ENCODE assay signal across 24 mouse cellular contexts in the genomic region with DNA sequence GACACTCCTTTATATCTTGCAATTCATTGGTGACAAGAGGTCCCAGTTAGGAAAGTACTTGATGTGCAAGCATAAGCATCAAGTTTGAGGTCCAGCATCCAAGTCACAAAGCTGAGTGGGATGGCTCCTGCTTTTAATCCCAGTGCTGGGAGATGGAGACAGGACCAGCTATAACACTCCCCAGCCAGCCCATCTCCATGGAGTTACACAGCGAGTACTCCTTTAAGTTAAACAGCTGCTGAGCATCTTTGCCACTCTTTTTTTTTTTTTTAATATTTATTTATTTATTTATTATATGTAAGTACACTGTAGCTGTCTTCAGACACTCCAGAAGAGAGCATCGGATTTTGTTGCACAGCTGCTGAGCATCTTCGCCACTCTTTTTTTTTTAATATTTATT.
"Had no signal": no experiment of that assay in that cellular context is flagged by ENCODE, and none has a peak within 500 bp of the region (broad histone marks: within the 10 kb centered on the region; RNA-seq: fewer than 3 reads in every experiment).

No protein-coding gene starts in this region.

- ATAC-seq: hindbrain, embryonic 16.5 days; inflammation-experienced regulatory T-cells, adult 6 months; intestine, embryonic 15.5 days; intestine, postnatal 0 days had no signal

- H3K4me2 ChIP-seq: heart, embryonic 12.5 days; hindbrain, embryonic 12.5 days; hindbrain, embryonic 14.5 days; intestine, embryonic 15.5 days; limb, embryonic 12.5 days had no signal

- H3K27ac ChIP-seq: gastrocnemius, adult 2 months; heart, embryonic 10.5 days; hindbrain, embryonic 10.5 days; hindbrain, embryonic 12.5 days; hindbrain, embryonic 14.5 days; intestine, embryonic 15.5 days; layer of hippocampus, adult 2 months; left cerebral cortex, adult 2 months; limb, embryonic 10.5 days; limb, embryonic 12.5 days had no signal

- H3K27me3 ChIP-seq: heart, embryonic 12.5 days; hindbrain, embryonic 12.5 days; intestine, embryonic 15.5 days; limb, embryonic 12.5 days had no signal

- H3K4me3 ChIP-seq: gastrocnemius, adult 2 months; heart, embryonic 10.5 days; heart, embryonic 12.5 days; hindbrain, embryonic 10.5 days; hindbrain, embryonic 12.5 days; intestine, embryonic 15.5 days; layer of hippocampus, adult 2 months; left cerebral cortex, adult 2 months; limb, embryonic 10.5 days; limb, embryonic 12.5 days had no signal

- DNase-seq: gastrocnemius, adult 2 months; gastrocnemius, postnatal 10 days; gastrocnemius, postnatal 25 days; heart, adult 18-20 months; heart, postnatal 10 days; heart, postnatal 4 days; kidney, adult 18-20 months; kidney, adult 8-10 months; kidney, postnatal 10 days; kidney, postnatal 25 days; kidney, postnatal 4 days had no signal

- H3K4me1 ChIP-seq: heart, embryonic 10.5 days; heart, embryonic 12.5 days; hindbrain, embryonic 10.5 days; hindbrain, embryonic 12.5 days; intestine, embryonic 15.5 days; limb, embryonic 10.5 days; limb, embryonic 12.5 days had no signal

- H3K9ac ChIP-seq: heart, embryonic 12.5 days; hindbrain, embryonic 12.5 days; hindbrain, embryonic 14.5 days; intestine, embryonic 15.5 days; limb, embryonic 12.5 days had no signal

- H3K9me3 ChIP-seq: heart, embryonic 10.5 days; heart, embryonic 12.5 days; hindbrain, embryonic 10.5 days; hindbrain, embryonic 12.5 days; intestine, embryonic 15.5 days; limb, embryonic 10.5 days; limb, embryonic 12.5 days had no signal
